32 mouse cellular contexts compared by ENCODE assay signal in the genomic region with DNA sequence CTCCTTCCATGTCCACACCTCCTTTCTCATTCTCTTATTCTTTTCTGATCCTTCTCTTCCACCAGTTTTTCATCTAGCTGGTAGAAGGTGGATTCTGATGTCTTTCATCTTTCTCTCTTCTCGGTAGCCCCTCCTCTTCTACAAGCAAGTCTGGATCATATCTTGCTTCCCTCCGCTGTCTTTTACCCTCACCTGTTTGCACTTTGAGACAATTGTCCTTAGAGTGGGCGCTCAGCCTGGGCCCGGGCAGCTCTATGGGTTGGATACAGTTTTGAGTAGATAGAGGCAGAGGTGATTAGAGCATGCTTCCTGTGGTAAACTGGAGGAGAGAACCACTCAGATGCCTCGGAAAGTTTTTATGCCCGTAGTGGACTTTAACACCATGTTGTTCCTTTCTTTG. TPM values are rescaled to one million over a fixed set of nuclear protein-coding genes. Genes with fewer than 3 reads are reported as not detected.
"Had no signal": no experiment of that assay in that cellular context is flagged by ENCODE, and none has a peak within 500 bp of the region (broad histone marks: within the 10 kb centered on the region; RNA-seq: fewer than 3 reads in every experiment).

No protein-coding gene starts in this region.

- H3K4me3 ChIP-seq: limb, embryonic 10.5 days; limb, embryonic 12.5 days; limb, embryonic 13.5 days; limb, embryonic 15.5 days; liver, embryonic 12.5 days; liver, embryonic 13.5 days; liver, embryonic 15.5 days; lung, embryonic 15.5 days; megakaryocyte, embryonic 14.5 days; midbrain, embryonic 10.5 days; midbrain, embryonic 12.5 days; midbrain, embryonic 13.5 days; midbrain, embryonic 15.5 days; myocyte; neural tube, embryonic 12.5 days had no signal

- H3K9ac ChIP-seq: limb, embryonic 12.5 days; limb, embryonic 13.5 days; limb, embryonic 15.5 days; liver, embryonic 12.5 days; liver, embryonic 13.5 days; liver, embryonic 14.5 days; liver, embryonic 15.5 days; liver, postnatal 0 days; lung, embryonic 14.5 days; lung, embryonic 15.5 days; midbrain, embryonic 12.5 days; midbrain, embryonic 13.5 days; midbrain, embryonic 15.5 days; neural tube, embryonic 12.5 days had no signal

- H3K9me3 ChIP-seq: limb, embryonic 10.5 days; limb, embryonic 12.5 days; limb, embryonic 13.5 days; limb, embryonic 15.5 days; liver, embryonic 12.5 days; liver, embryonic 13.5 days; liver, embryonic 15.5 days; lung, embryonic 15.5 days; megakaryocyte, embryonic 14.5 days; midbrain, embryonic 10.5 days; midbrain, embryonic 12.5 days; midbrain, embryonic 13.5 days; midbrain, embryonic 15.5 days; neural tube, embryonic 12.5 days had no signal

- DNase-seq: left cerebral cortex, postnatal 4 days; liver; liver, embryonic 13.5 days; liver, postnatal 0 days; lung, adult 18-20 months; lung, adult 2 months; lung, embryonic 14.5 days; lung, postnatal 10 days; lung, postnatal 14 days; lung, postnatal 36 days; lung, postnatal 4 days; midbrain, embryonic 14.5 days had no signal

- H3K27ac ChIP-seq: limb, embryonic 10.5 days; limb, embryonic 12.5 days; limb, embryonic 13.5 days; limb, embryonic 15.5 days; liver, embryonic 12.5 days; liver, embryonic 13.5 days; liver, embryonic 14.5 days; liver, embryonic 15.5 days; lung, embryonic 15.5 days; macrophage; midbrain, embryonic 10.5 days; midbrain, embryonic 12.5 days; midbrain, embryonic 13.5 days; midbrain, embryonic 15.5 days; neural tube, embryonic 12.5 days had no signal

- H3K36me3 ChIP-seq: limb, embryonic 10.5 days; limb, embryonic 12.5 days; limb, embryonic 13.5 days; limb, embryonic 15.5 days; liver, embryonic 12.5 days; liver, embryonic 13.5 days; liver, embryonic 15.5 days; lung, embryonic 15.5 days; midbrain, embryonic 15.5 days had no signal

- H3K4me2 ChIP-seq: limb, embryonic 12.5 days; limb, embryonic 13.5 days; limb, embryonic 15.5 days; liver, embryonic 11.5 days; liver, embryonic 12.5 days; liver, embryonic 13.5 days; liver, embryonic 15.5 days; lung, embryonic 14.5 days; lung, embryonic 15.5 days; midbrain, embryonic 11.5 days; midbrain, embryonic 12.5 days; midbrain, embryonic 13.5 days; midbrain, embryonic 15.5 days; neural tube, embryonic 12.5 days had no signal

- ATAC-seq: liver, embryonic 12.5 days; lung, postnatal 0 days; midbrain, embryonic 13.5 days; midbrain, embryonic 15.5 days; midbrain, embryonic 16.5 days had no signal

- H3K27me3 ChIP-seq: limb, embryonic 12.5 days; limb, embryonic 13.5 days; limb, embryonic 15.5 days; liver, embryonic 12.5 days; liver, embryonic 13.5 days; liver, embryonic 15.5 days; lung, embryonic 15.5 days; midbrain, embryonic 12.5 days; midbrain, embryonic 13.5 days; midbrain, embryonic 15.5 days; neural tube, embryonic 12.5 days had no signal

- H3K4me1 ChIP-seq: limb, embryonic 10.5 days; limb, embryonic 12.5 days; limb, embryonic 13.5 days; limb, embryonic 15.5 days; liver, embryonic 12.5 days; liver, embryonic 13.5 days; liver, embryonic 15.5 days; lung, embryonic 15.5 days; midbrain, embryonic 10.5 days; midbrain, embryonic 12.5 days; midbrain, embryonic 13.5 days; midbrain, embryonic 15.5 days; neural tube, embryonic 12.5 days had no signal

RNA-seq across cellular contexts. Expression of a gene that starts 33.5 kb away (rescaled TPM):
- polyA plus RNA-seq: myocyte had no signal
